Mouse (Mus musculus) ES-E14 (cell line): ENCODE data around the gene Frzb. TPM values are rescaled to one million over a fixed set of nuclear protein-coding genes. Genes with fewer than 3 reads are reported as not detected.

Source experiments
- DNase-seq: peaks from one replicate; pipeline ENCODE4 v3.0.0-alpha.2; 2013; ENCODE audit warnings: low read depth, low spot score
- H3K27ac ChIP-seq: 2 replicates; pipeline ENCODE4 v1.5.1; 2012; ENCODE audit warnings: low read depth, mild to moderate bottlenecking, low read length, moderate library complexity, mixed read lengths; ENCODE audit not compliant: poor library complexity, insufficient read depth, severe bottlenecking
- H3K36me3 ChIP-seq: 2 replicates; pipeline ENCODE4 v1.6.1; 2012; ENCODE audit warnings: mild to moderate bottlenecking, low read length, moderate library complexity, mixed read lengths; ENCODE audit not compliant: control insufficient read depth, poor library complexity, insufficient read depth, severe bottlenecking
- H3K4me1 ChIP-seq, 2 experiments: fragments of 150-350 bp in 1 of 2; sonication (generic) in 1 of 2; 2 replicates each; pipeline ENCODE4 v1.6.1; 2012; ENCODE audit warnings: low read length in 2 of 2, mild to moderate bottlenecking in 1 of 2, mixed read lengths in 1 of 2; ENCODE audit not compliant: control insufficient read depth in 2 of 2, insufficient read depth in 2 of 2, poor library complexity in 1 of 2
- H3K4me3 ChIP-seq, 2 experiments: fragments of 150-350 bp in 1 of 2; sonication (generic) in 1 of 2; 2 replicates each; pipeline ENCODE4 v1.5.1; 2012; ENCODE audit warnings: low read length in 2 of 2, low read depth in 1 of 2, mild to moderate bottlenecking in 1 of 2, mixed read lengths in 1 of 2; ENCODE audit not compliant: insufficient read depth in 1 of 2, poor library complexity in 1 of 2, severe bottlenecking in 1 of 2
- H3K9ac ChIP-seq: 2 replicates; pipeline ENCODE4 v1.6.1; 2012; ENCODE audit warnings: low read depth, mild to moderate bottlenecking, low read length, mixed read lengths; ENCODE audit not compliant: poor library complexity, insufficient read depth, severe bottlenecking
- H3K9me3 ChIP-seq: fragments of 150-350 bp; sonication (generic); 2 replicates; pipeline ENCODE4 v1.6.1; 2012; ENCODE audit warnings: low read depth, mild to moderate bottlenecking, low read length; ENCODE audit not compliant: control insufficient read depth, insufficient read depth
- CHD2 ChIP-seq: IDR thresholded peaks from 2 replicates; pipeline ENCODE4 v1.6.1; 2014; ENCODE audit warnings: mild to moderate bottlenecking, low read depth, low read length, inconsistent platforms
- HCFC1 ChIP-seq: IDR thresholded peaks from 2 replicates; pipeline ENCODE4 v1.6.1; 2012; ENCODE audit warnings: low read length, inconsistent platforms, borderline replicate concordance; ENCODE audit not compliant: insufficient read depth
- MAFK ChIP-seq: IDR thresholded peaks from 2 replicates; pipeline ENCODE4 v1.6.1; 2014; ENCODE audit warnings: mild to moderate bottlenecking, low read depth, low read length, inconsistent platforms; ENCODE audit not compliant: insufficient read depth
- ZC3H11A ChIP-seq: IDR thresholded peaks from 2 replicates; pipeline ENCODE4 v1.6.1; 2012; ENCODE audit warnings: low read depth, mild to moderate bottlenecking, inconsistent platforms, low read length, borderline replicate concordance
- ZNF384 ChIP-seq: IDR thresholded peaks from 2 replicates; pipeline ENCODE4 v1.6.1; 2012; ENCODE audit warnings: low read depth, low read length, inconsistent platforms
- in situ Hi-C, 2 experiments: fragments of 600-800 bp; cut with MboI; formaldehyde crosslinking; loops; one replicate each; pipeline ENCODE4 v1.15.1; 2025; ENCODE audit warnings: low sequenced_read_pairs in 2 of 2, inconsistent platforms in 1 of 2; ENCODE audit not compliant: unreplicated experiment in 2 of 2
- total RNA-seq: library from RNA; depleted of rRNA; stranded (reverse); fragments of 300-350 nt; gene quantifications from 2 replicates; pipeline ENCODE4 v1.2.3, GENCODE M21; 2012

Gene Frzb
- total RNA-seq, 1 experiment = 0.98 TPM

DNA sequence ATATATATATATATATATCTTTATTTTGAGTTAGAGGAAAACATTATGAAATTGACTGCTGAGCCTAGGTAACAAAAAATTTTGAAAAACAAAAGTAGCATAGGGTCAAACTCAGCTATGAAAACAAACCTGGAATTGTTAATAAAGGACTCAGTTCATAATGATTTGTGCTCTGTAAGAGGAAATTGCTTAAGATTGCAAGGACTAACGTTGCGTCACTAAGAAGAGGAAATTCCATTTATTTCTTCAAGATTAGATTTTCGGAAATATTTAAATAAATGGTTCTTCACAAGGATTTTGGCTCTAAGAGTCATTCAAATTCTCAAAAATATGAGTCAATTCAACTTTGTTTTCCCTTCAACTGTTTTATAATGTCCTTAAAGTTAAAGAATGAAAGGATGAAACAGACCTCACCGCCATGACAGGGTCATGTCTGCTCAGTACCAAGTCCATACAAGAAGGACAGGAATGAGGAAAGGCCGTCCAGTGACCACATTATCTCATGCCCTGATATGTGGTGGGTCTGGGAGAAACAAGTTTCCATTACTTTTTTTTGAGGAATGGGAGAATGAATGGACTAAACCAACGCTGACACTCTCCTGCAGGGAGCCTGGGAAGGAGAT lies 14.1 kb downstream of the Frzb start:
- in situ Hi-C loops = no loop called here
- no peak for DNase-seq
- Histone ChIP-seq H3K36me3 (no peaks in the 10 kb centered on the region), H3K27ac (no peak overlapping the region), H3K9ac (no peak overlapping the region), H3K4me3 (no peak overlapping the region), H3K4me1 (no peaks in the 10 kb centered on the region), H3K9me3 (no peaks in the 10 kb centered on the region)
- TF ChIP-seq HCFC1 (no peak), ZNF384 (no peak), CHD2 (no peak), ZC3H11A (no peak), MAFK (no peak)

DNA sequence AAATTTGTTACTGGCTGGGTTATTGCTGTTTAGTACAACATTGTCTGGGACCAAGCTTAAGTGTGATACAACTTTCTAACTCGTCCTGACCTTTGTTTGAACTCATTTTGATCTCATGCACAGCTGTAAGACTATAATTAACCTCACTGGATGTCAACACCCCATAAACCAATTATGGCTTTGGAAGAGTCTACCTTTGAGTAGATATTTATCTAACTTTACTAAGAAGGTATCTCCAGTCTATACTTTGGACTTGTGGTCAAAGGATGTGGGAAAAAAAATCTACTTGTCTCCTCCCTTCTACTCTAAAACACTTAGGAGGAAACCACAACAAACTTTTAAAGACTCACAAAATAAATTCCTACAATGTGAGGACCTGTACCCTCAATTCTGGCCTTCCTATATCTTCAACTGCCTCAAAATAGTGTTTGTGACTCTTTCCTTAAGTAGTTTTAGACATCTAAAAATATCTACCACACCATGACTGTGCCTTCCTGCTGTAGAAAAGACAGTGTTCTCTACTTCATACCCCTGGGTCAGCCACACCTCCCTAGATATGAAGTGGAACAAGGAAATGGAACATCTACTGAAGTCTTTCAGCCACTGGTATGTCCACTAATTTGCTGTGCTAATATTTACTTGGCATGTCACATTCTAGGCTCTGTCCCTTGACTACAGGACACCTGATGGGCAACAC lies 16.9 kb downstream of the Frzb start:
- no peaks in the 10 kb centered on the region for H3K36me3 ChIP-seq
- no peak for DNase-seq
- no peaks in the 10 kb centered on the region for H3K9me3 ChIP-seq
- in situ Hi-C loops = no loop called here
- no peak overlapping the region for H3K4me3 ChIP-seq
- H3K27ac ChIP-seq = no peak overlapping the region
- TF ChIP-seq CHD2 (no peak), ZNF384 (no peak), ZC3H11A (no peak), HCFC1 (no peak), MAFK (no peak)
- no peak overlapping the region for H3K9ac ChIP-seq
- no peaks in the 10 kb centered on the region for H3K4me1 ChIP-seq

DNA sequence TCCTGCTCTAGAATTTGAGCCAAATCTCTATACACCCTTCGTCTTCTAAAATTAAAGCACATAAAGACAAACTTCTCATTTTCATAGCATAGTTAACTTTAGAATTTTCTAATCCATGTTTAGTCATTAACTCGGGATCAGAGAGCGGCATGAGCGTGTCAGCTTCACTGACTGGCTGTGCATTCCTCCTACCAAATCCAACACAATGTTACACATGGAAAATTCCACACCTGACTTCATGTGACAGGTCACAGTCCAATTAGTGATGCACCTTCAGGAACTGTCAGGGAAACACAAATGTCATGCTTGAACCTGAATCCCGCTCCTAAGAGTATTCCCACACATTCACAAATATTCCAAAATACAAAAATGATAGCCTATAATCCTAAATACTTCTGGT lies 24.3 kb downstream of the Frzb start:
- H3K4me3 ChIP-seq = no peak overlapping the region
- no peak overlapping the region for H3K9ac ChIP-seq
- TF ChIP-seq ZC3H11A (no peak), MAFK (no peak), CHD2 (no peak), ZNF384 (no peak), HCFC1 (no peak)
- DNase-seq = no peak
- H3K36me3 ChIP-seq = no peaks in the 10 kb centered on the region
- in situ Hi-C loops = no loop called here
- H3K4me1 ChIP-seq = no peaks in the 10 kb centered on the region
- no peak overlapping the region for H3K27ac ChIP-seq
- no peaks in the 10 kb centered on the region for H3K9me3 ChIP-seq

DNA sequence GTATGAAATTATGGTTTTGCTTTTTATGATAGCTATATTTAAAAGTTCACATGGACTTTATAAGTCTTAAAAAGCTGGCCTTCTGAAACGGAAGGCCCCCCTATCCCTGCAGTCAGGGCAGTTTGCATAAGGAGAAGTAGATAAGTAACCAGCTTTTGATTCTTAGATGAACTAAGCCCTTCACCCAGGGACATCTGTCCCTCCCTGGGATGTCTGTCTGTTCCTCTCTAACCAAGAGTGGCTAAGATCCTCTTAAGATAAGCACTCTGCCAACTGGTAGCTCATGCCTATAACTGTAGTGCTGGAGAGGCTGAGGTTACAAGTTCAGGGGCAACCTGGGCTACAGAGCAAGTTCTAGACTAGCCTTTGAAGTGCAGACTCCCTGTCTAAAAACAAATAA lies 25.4 kb downstream of the Frzb start:
- Histone ChIP-seq H3K36me3 (no peaks in the 10 kb centered on the region), H3K4me1 (no peaks in the 10 kb centered on the region), H3K9ac (no peak overlapping the region), H3K27ac (no peak overlapping the region), H3K4me3 (no peak overlapping the region), H3K9me3 (no peaks in the 10 kb centered on the region)
- no peak for DNase-seq
- in situ Hi-C loops = no loop called here
- no peak for TF ChIP-seq ZNF384
- no peak for TF ChIP-seq CHD2
- TF ChIP-seq ZC3H11A = no peak
- TF ChIP-seq MAFK = no peak
- no peak for TF ChIP-seq HCFC1

DNA sequence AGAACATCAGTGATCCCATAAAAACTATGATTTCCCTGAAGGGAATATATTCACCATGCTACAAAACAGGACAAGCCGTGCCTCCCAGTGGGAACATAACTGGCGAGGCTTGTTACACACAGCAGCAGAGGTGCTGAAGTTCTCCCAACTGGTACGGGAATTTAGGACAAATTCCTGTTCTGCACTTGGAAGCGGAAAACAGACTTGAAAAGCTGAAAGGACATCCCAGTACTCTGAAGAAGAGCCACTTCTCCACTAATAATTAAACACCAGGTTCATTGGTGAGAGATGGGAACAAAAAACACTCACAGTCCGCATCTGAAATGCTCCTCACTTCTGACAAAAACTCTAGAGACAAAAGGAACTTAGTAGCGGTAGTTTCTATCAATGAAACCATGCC lies 31.1 kb downstream of the Frzb start:
- Histone ChIP-seq H3K9me3 (no peaks in the 10 kb centered on the region), H3K4me1 (no peaks in the 10 kb centered on the region), H3K27ac (no peak overlapping the region), H3K36me3 (no peaks in the 10 kb centered on the region), H3K4me3 (no peak overlapping the region), H3K9ac (no peak overlapping the region)
- in situ Hi-C loops = no loop called here
- TF ChIP-seq HCFC1 (no peak), ZNF384 (no peak), MAFK (no peak), CHD2 (no peak), ZC3H11A (no peak)
- no peak for DNase-seq
